Mouse (Mus musculus) neural tube, embryonic 14.5 days (tissue): ENCODE measurements around the gene Srsf5. TPM values are rescaled to one million over a fixed set of nuclear protein-coding genes. Genes with fewer than 3 reads are reported as not detected.

ENCODE experiments used
- ATAC-seq: fragments of 200-750 bp; cut with Nextera tagmentation; 2 replicates; pipeline ENCODE4 v1.8.0; 2017; ENCODE audit warnings: low read depth, mild to moderate bottlenecking, moderate TSS enrichment, moderate library complexity
- H3K27ac ChIP-seq: fragments of 300-500 bp; sonication (generic); 2 replicates; pipeline ENCODE4 v1.5.1; 2014; ENCODE audit warnings: low read depth, mild to moderate bottlenecking, control low read depth, low read length, moderate library complexity, mixed read lengths
- H3K27me3 ChIP-seq: fragments of 300-500 bp; sonication (generic); 2 replicates; pipeline ENCODE4 v1.6.1; 2014; ENCODE audit warnings: low read length; ENCODE audit not compliant: control insufficient read depth, insufficient read depth
- H3K36me3 ChIP-seq: fragments of 300-500 bp; sonication (generic); 2 replicates; pipeline ENCODE4 v1.6.1; 2014; ENCODE audit warnings: low read length, mixed read lengths; ENCODE audit not compliant: control insufficient read depth, insufficient read depth
- H3K4me1 ChIP-seq: fragments of 300-500 bp; sonication (generic); 2 replicates; pipeline ENCODE4 v1.6.1; 2014; ENCODE audit warnings: low read length; ENCODE audit not compliant: control insufficient read depth, insufficient read depth
- H3K4me2 ChIP-seq: fragments of 300-500 bp; sonication (generic); 2 replicates; pipeline ENCODE4 v1.6.1; 2014; ENCODE audit warnings: mild to moderate bottlenecking, low read depth, low read length, control low read depth
- H3K4me3 ChIP-seq: fragments of 300-500 bp; sonication (generic); 2 replicates; pipeline ENCODE4 v1.5.1; 2014; ENCODE audit warnings: low read depth, low read length, control low read depth, mixed read lengths
- H3K9ac ChIP-seq: fragments of 300-500 bp; sonication (generic); replicated peaks from 2 replicates; pipeline ENCODE4 v1.6.1; 2014; ENCODE audit warnings: low read depth, mild to moderate bottlenecking, control low read depth, low read length, mixed read lengths
- H3K9me3 ChIP-seq: fragments of 300-500 bp; sonication (generic); 2 replicates; pipeline ENCODE4 v1.6.1; 2016; ENCODE audit warnings: low read length; ENCODE audit not compliant: control insufficient read depth
- WGBS: fragments of 180-500 bp; shearing (Covaris S2); extraction: QIAGEN DNeasy Blood & Tissue Kit; methylation state at CpG from one replicate; pipeline ENCODE4 v1.1.7; 2014; 5-methylcytosine and 5-hydroxymethylcytosine counted together
- polyA plus RNA-seq: library from polyadenylated mRNA; unstranded; fragments of >200 nt; fragmentation: Nextera tagmentation; extraction: Ambion mirVana; gene quantifications from 2 replicates; pipeline ENCODE4 v1.2.1, GENCODE M21; 2014

Gene Srsf5
- polyA plus RNA-seq, 1 experiment from 2014 or later: 205 TPM

- H3K36me3 ChIP-seq: peaks cover 43% of the 10 kb centered on the region
- no peak overlapping the region for H3K9ac ChIP-seq
- no peaks in the 10 kb centered on the region for H3K4me1 ChIP-seq
- no peaks in the 10 kb centered on the region for H3K27me3 ChIP-seq
- H3K4me3 ChIP-seq: no peak overlapping the region
- H3K4me2 ChIP-seq: no peak overlapping the region
- H3K27ac ChIP-seq: no peak overlapping the region
- no peaks in the 10 kb centered on the region for H3K9me3 ChIP-seq
- no peak for ATAC-seq
- 85% methylated on average over 3 of the region's 3 CpGs for WGBS
Measured at GRCm38 (mm10) chr12:80956039-80956438, 10.7 kb downstream of the Srsf5 start.

GRCm38 (mm10) chr12:80957961-80958360 lies 12.7 kb downstream of the Srsf5 start:
- Histone ChIP-seq H3K9ac (no peak overlapping the region), H3K4me1 (no peaks in the 10 kb centered on the region), H3K9me3 (no peaks in the 10 kb centered on the region), H3K4me2 (no peak overlapping the region), H3K27ac (no peak overlapping the region), H3K4me3 (no peak overlapping the region), H3K27me3 (no peaks in the 10 kb centered on the region), H3K36me3 (peaks cover 36% of the 10 kb centered on the region)
- WGBS: 86% methylated on average over 4 of the region's 4 CpGs
- no peak for ATAC-seq

- H3K4me2 ChIP-seq: no peak overlapping the region
- WGBS: 72% methylated on average over 4 of the region's 4 CpGs
- H3K27me3 ChIP-seq: no peaks in the 10 kb centered on the region
- H3K9me3 ChIP-seq: no peaks in the 10 kb centered on the region
- no peak overlapping the region for H3K9ac ChIP-seq
- H3K27ac ChIP-seq: no peak overlapping the region
- peaks cover 15% of the 10 kb centered on the region for H3K36me3 ChIP-seq
- no peak overlapping the region for H3K4me3 ChIP-seq
- H3K4me1 ChIP-seq: no peaks in the 10 kb centered on the region
- no peak for ATAC-seq
Measured at GRCm38 (mm10) chr12:80962566-80962965, 17.3 kb downstream of the Srsf5 start.

GRCm38 (mm10) chr12:80966059-80966838 lies 20.9 kb downstream of the Srsf5 start:
- no peaks in the 10 kb centered on the region for H3K27me3 ChIP-seq
- H3K9ac ChIP-seq: no peak overlapping the region
- H3K9me3 ChIP-seq: no peaks in the 10 kb centered on the region
- H3K36me3 ChIP-seq: no peaks in the 10 kb centered on the region
- no peak overlapping the region for H3K27ac ChIP-seq
- ATAC-seq: no peak
- no peak overlapping the region for H3K4me3 ChIP-seq
- H3K4me1 ChIP-seq: no peaks in the 10 kb centered on the region
- WGBS: 86% methylated on average over 11 of the region's 11 CpGs
- H3K4me2 ChIP-seq: no peak overlapping the region

- 90% methylated on average over 9 of the region's 9 CpGs for WGBS
- Histone ChIP-seq H3K9ac (no peak overlapping the region), H3K9me3 (no peaks in the 10 kb centered on the region), H3K4me2 (no peak overlapping the region), H3K4me1 (no peaks in the 10 kb centered on the region), H3K27me3 (no peaks in the 10 kb centered on the region), H3K4me3 (no peak overlapping the region), H3K27ac (no peak overlapping the region), H3K36me3 (no peaks in the 10 kb centered on the region)
- no peak for ATAC-seq
Measured at GRCm38 (mm10) chr12:80967918-80968317, 22.6 kb downstream of the Srsf5 start.

- Histone ChIP-seq H3K4me3 (no peak within 1 kb of the TSS), H3K36me3 (no peaks in the 10 kb centered on the region), H3K27ac (no peak within 1 kb of the TSS), H3K4me1 (no peaks in the 10 kb centered on the region), H3K27me3 (no peaks in the 10 kb centered on the region), H3K9me3 (no peaks in the 10 kb centered on the region), H3K4me2 (no peak within 1 kb of the TSS), H3K9ac (no peak within 1 kb of the TSS)
- WGBS: 91% methylated on average over 5 of the region's 5 CpGs
- ATAC-seq: no peak
Measured at GRCm38 (mm10) chr12:80968605-80969004, 23.3 kb downstream of the Srsf5 start, which contains the start of gene Slc10a1. Slc10a1 (minus strand) TSS chr12:80968705.

GRCm38 (mm10) chr12:80970181-80970705 lies 24.9 kb downstream of the Srsf5 start:
- ATAC-seq: no peak
- H3K27me3 ChIP-seq: no peaks in the 10 kb centered on the region
- H3K36me3 ChIP-seq: no peaks in the 10 kb centered on the region
- no peaks in the 10 kb centered on the region for H3K4me1 ChIP-seq
- no peak overlapping the region for H3K4me3 ChIP-seq
- no peak overlapping the region for H3K9ac ChIP-seq
- no peak overlapping the region for H3K4me2 ChIP-seq
- H3K27ac ChIP-seq: no peak overlapping the region
- no peaks in the 10 kb centered on the region for H3K9me3 ChIP-seq
- 71% methylated on average over 8 of the region's 8 CpGs for WGBS

- Histone ChIP-seq H3K4me3 (no peak overlapping the region), H3K36me3 (no peaks in the 10 kb centered on the region), H3K9ac (no peak overlapping the region), H3K4me1 (no peaks in the 10 kb centered on the region), H3K4me2 (no peak overlapping the region), H3K27ac (no peak overlapping the region), H3K27me3 (no peaks in the 10 kb centered on the region), H3K9me3 (no peaks in the 10 kb centered on the region)
- 19% methylated on average over 3 of the region's 3 CpGs for WGBS
- no peak for ATAC-seq
Measured at GRCm38 (mm10) chr12:80971756-80972155, 26.5 kb downstream of the Srsf5 start.

- Histone ChIP-seq H3K9ac (no peak overlapping the region), H3K4me1 (no peaks in the 10 kb centered on the region), H3K9me3 (no peaks in the 10 kb centered on the region), H3K27me3 (no peaks in the 10 kb centered on the region), H3K4me3 (no peak overlapping the region), H3K27ac (no peak overlapping the region), H3K36me3 (no peaks in the 10 kb centered on the region), H3K4me2 (no peak overlapping the region)
- 90% methylated on average over 11 of the region's 11 CpGs for WGBS
- ATAC-seq: no peak
Measured at GRCm38 (mm10) chr12:80975939-80976671, 30.8 kb downstream of the Srsf5 start.
